ENCODE assay signal across 12 mouse cellular contexts in genomic region chr15:62496193-62496592, GRCm38 (mm10).
A peak's percentile ranks its signal among the peaks of the same experiment; 100 is the strongest.
DNase-seq lines count a peak whose midpoint lies in the region; ATAC-seq and TF ChIP-seq lines count a peak whose summit lies in the region.
"Had no signal": no experiment of that assay in that cellular context is flagged by ENCODE, and none has a peak within 500 bp of the region (broad histone marks: within the 10 kb centered on the region; RNA-seq: fewer than 3 reads in every experiment).

No protein-coding gene starts in this region.

- 15% methylated on average over 4 of the region's 4 CpGs for WGBS in lung, embryonic 15.5 days
- 37% methylated on average over 4 of the region's 4 CpGs for WGBS in lung, adult 2 months
- WGBS in hindbrain, embryonic 13.5 days, result 16% methylated on average over 4 of the region's 4 CpGs
- 9% methylated on average over 4 of the region's 4 CpGs for WGBS in neural tube, embryonic 13.5 days

- TF ChIP-seq CTCF in lung, adult 2 months (IDR thresholded peaks at IDR 0.05; ENCODE audit: insufficient read depth, low read length), result no peak

- H3K36me3 ChIP-seq in lung, embryonic 15.5 days, result no peaks in the 10 kb centered on the region
- no peaks in the 10 kb centered on the region for H3K36me3 ChIP-seq in hindbrain, embryonic 13.5 days
- H3K36me3 ChIP-seq in neural tube, embryonic 13.5 days, result no peaks in the 10 kb centered on the region
- H3K36me3 ChIP-seq: heart, embryonic 15.5 days; liver, embryonic 13.5 days had no signal

- no peak overlapping the region for H3K4me3 ChIP-seq in lung, embryonic 15.5 days
- H3K4me3 ChIP-seq in lung, adult 2 months (replicated peaks; ENCODE audit: extremely low read depth, low read depth, low read length), result no peak overlapping the region
- H3K4me3 ChIP-seq in hindbrain, embryonic 13.5 days, result no peak overlapping the region
- no peak overlapping the region for H3K4me3 ChIP-seq in neural tube, embryonic 13.5 days
- H3K4me3 ChIP-seq: heart, embryonic 15.5 days; liver, embryonic 13.5 days had no signal

- H3K4me1 ChIP-seq in lung, embryonic 15.5 days, result peaks cover 10% of the 10 kb centered on the region
- no peaks in the 10 kb centered on the region for H3K4me1 ChIP-seq in lung, adult 2 months (ENCODE audit: control insufficient read depth, insufficient read depth, low read length)
- peaks cover 7% of the 10 kb centered on the region for H3K4me1 ChIP-seq in hindbrain, embryonic 13.5 days (replicated peaks)
- H3K4me1 ChIP-seq in neural tube, embryonic 13.5 days (replicated peaks), result peaks cover 9% of the 10 kb centered on the region
- H3K4me1 ChIP-seq: liver, embryonic 13.5 days had no signal

- H3K9ac ChIP-seq in lung, embryonic 15.5 days, result no peak overlapping the region
- peak overlapping the region; percentile 35; the same call in 1 of the 2 replicates for H3K9ac ChIP-seq in hindbrain, embryonic 13.5 days
- H3K9ac ChIP-seq in neural tube, embryonic 13.5 days, result 0 out of 2 replicates have a peak overlapping the region, but pooled peaks have one; percentile 17
- H3K9ac ChIP-seq: heart, embryonic 15.5 days; liver, embryonic 13.5 days had no signal

- no peaks in the 10 kb centered on the region for H3K9me3 ChIP-seq in lung, embryonic 15.5 days
- no peaks in the 10 kb centered on the region for H3K9me3 ChIP-seq in hindbrain, embryonic 13.5 days
- H3K9me3 ChIP-seq in neural tube, embryonic 13.5 days, result no peaks in the 10 kb centered on the region
- H3K9me3 ChIP-seq: heart, embryonic 15.5 days; liver, embryonic 13.5 days had no signal

- TF ChIP-seq POLR2A in lung, adult 2 months (IDR thresholded peaks at IDR 0.05; ENCODE audit: borderline replicate concordance, extremely low read depth, low read depth, low read length), result no peak

- peak; percentile 31; the same call in 1 of the 2 replicates for ATAC-seq in cerebellum, adult (ENCODE audit: insufficient number of reproducible peaks, low FRiP score, low TSS enrichment)
- peak; percentile 55; the same call in 1 of the 2 replicates for ATAC-seq in lung, embryonic 15.5 days (ENCODE audit: borderline replicate concordance, extremely low read depth, low FRiP score, low TSS enrichment)
- no peak for ATAC-seq in hindbrain, embryonic 13.5 days (ENCODE audit: low FRiP score)
- ATAC-seq in neural tube, embryonic 13.5 days (ENCODE audit: low read depth), result no peak; the same call in 1 of the 2 replicates

- no peak for DNase-seq in cerebellum, adult 9-10 months
- DNase-seq in lung, adult 2 months, result no peak
- DNase-seq in layer of hippocampus, adult 18-20 months (ENCODE audit: low spot score in 2 of 2), result no peak
- no peak for DNase-seq in left cerebral cortex, adult 18-20 months (ENCODE audit: low spot score in 2 of 2)
- DNase-seq: B cell, adult 2 months; liver, embryonic 13.5 days; right cerebral cortex, adult 18-20 months had no signal

- H3K27ac ChIP-seq in lung, embryonic 15.5 days, result no peak overlapping the region
- no peak overlapping the region for H3K27ac ChIP-seq in hindbrain, embryonic 13.5 days
- 0 out of 2 replicates have a peak overlapping the region, but pooled peaks have one; percentile 9 for H3K27ac ChIP-seq in neural tube, embryonic 13.5 days (replicated peaks)
- H3K27ac ChIP-seq: heart, embryonic 15.5 days; liver, embryonic 13.5 days had no signal

- no peak overlapping the region for H3K4me2 ChIP-seq in lung, embryonic 15.5 days
- H3K4me2 ChIP-seq in hindbrain, embryonic 13.5 days, result no peak overlapping the region
- H3K4me2 ChIP-seq in neural tube, embryonic 13.5 days, result peak overlapping the region; percentile 13
- H3K4me2 ChIP-seq: heart, embryonic 15.5 days; liver, embryonic 13.5 days had no signal

- no peaks in the 10 kb centered on the region for H3K27me3 ChIP-seq in lung, embryonic 15.5 days
- no peaks in the 10 kb centered on the region for H3K27me3 ChIP-seq in hindbrain, embryonic 13.5 days
- H3K27me3 ChIP-seq in neural tube, embryonic 13.5 days, result no peaks in the 10 kb centered on the region
- H3K27me3 ChIP-seq: heart, embryonic 15.5 days; liver, embryonic 13.5 days had no signal

Comparison
In these comparisons a context has a peak if more than half of its experiments do, and no peak if none do; other contexts are left out.
1. ATAC-seq: peak in cerebellum, adult (single experiment) and lung, embryonic 15.5 days (single experiment); none in hindbrain, embryonic 13.5 days (single experiment) and neural tube, embryonic 13.5 days (single experiment).